Mouse (Mus musculus): ENCODE data around the gene Ppp1r3c. TPM values are rescaled to one million over a fixed set of nuclear protein-coding genes. Genes with fewer than 3 reads are reported as not detected.

The Ppp1r3c gene
- polyA plus RNA-seq, 1 experiment from 2014 or later = 7.1 TPM

DNA sequence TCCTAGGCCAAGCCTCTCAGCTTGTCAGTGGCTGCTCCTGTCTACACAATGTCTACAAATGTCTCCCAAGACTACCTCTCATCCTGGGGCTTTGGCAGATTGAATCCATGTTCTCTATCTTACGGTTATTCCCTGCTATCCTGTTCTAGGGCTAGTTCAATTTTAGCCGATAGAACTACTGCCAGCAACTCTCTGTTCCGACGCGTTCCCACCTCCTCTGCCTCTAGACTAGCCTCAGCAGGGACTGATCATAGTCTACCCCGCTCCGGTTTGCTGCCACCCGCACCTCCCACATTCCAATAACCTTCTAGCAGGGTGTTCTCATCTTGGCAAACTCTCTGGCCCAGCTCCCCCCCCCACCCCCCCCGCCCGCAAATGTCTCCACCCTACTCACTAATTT, 20.9 kb downstream of the Ppp1r3c start:
- Histone ChIP-seq H3K36me3 (ENCODE audit: control insufficient read depth, insufficient read depth, low read length) (no peaks in the 10 kb centered on the region), H3K4me3 (ENCODE audit: low read depth, low read length) (no peak overlapping the region), H3K9ac (ENCODE audit: low read length) (no peak overlapping the region), H3K4me1 (replicated peaks; ENCODE audit: control insufficient read depth, insufficient read depth) (no peaks in the 10 kb centered on the region), H3K9me3 (ENCODE audit: control insufficient read depth, low read length) (no peaks in the 10 kb centered on the region), H3K27me3 (ENCODE audit: control insufficient read depth, insufficient read depth, low read length) (no peaks in the 10 kb centered on the region), H3K27ac (replicated peaks) (no peak overlapping the region), H3K4me2 (replicated peaks; ENCODE audit: low read depth) (no peak overlapping the region)
- ATAC-seq (ENCODE audit: low FRiP score, low TSS enrichment) (no peak), DNase-seq (ENCODE audit: low spot score) (no peak)
- no peak for TF ChIP-seq EP300 (optimal IDR thresholded peaks at IDR 0.05)
- TF ChIP-seq CTCF (IDR thresholded peaks at IDR 0.05; ENCODE audit: low read depth) = no peak
- WGBS = 94% methylated on average over 10 of the region's 10 CpGs

DNA sequence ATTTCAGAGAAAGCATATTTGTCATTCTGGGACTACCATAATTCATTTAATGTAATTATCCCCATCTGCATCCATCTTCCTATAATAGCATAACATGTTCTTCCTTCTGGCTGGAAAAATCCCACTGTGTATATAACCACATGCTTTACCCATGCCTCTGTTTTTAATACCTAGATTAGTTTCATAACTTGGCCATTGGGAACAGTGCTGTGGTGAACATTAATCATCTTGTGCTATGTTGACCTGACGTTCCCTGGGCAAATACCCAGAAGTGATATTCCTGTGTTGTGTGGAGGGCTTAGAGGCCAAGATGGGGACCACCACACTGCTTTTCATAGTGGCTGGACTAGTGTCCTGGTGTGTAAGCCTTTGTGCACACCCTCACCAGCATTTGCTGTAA, 22.0 kb downstream of the Ppp1r3c start:
- no peak for DNase-seq (ENCODE audit: low spot score)
- H3K4me3 ChIP-seq (ENCODE audit: low read depth, low read length) = no peak overlapping the region
- H3K36me3 ChIP-seq (ENCODE audit: control insufficient read depth, insufficient read depth, low read length) = no peaks in the 10 kb centered on the region
- no peak overlapping the region for H3K27ac ChIP-seq (replicated peaks)
- TF ChIP-seq CTCF (IDR thresholded peaks at IDR 0.05; ENCODE audit: low read depth) = no peak
- no peak for TF ChIP-seq EP300 (optimal IDR thresholded peaks at IDR 0.05)
- no peak overlapping the region for H3K9ac ChIP-seq (ENCODE audit: low read length)
- H3K9me3 ChIP-seq (ENCODE audit: control insufficient read depth, low read length) = no peaks in the 10 kb centered on the region
- no peaks in the 10 kb centered on the region for H3K4me1 ChIP-seq (replicated peaks; ENCODE audit: control insufficient read depth, insufficient read depth)
- no peaks in the 10 kb centered on the region for H3K27me3 ChIP-seq (ENCODE audit: control insufficient read depth, insufficient read depth, low read length)
- WGBS = 20% methylated on average over 1 of the region's 1 CpGs
- H3K4me2 ChIP-seq (replicated peaks; ENCODE audit: low read depth) = no peak overlapping the region
- peak; percentile 80 for ATAC-seq (ENCODE audit: low FRiP score, low TSS enrichment)

DNA sequence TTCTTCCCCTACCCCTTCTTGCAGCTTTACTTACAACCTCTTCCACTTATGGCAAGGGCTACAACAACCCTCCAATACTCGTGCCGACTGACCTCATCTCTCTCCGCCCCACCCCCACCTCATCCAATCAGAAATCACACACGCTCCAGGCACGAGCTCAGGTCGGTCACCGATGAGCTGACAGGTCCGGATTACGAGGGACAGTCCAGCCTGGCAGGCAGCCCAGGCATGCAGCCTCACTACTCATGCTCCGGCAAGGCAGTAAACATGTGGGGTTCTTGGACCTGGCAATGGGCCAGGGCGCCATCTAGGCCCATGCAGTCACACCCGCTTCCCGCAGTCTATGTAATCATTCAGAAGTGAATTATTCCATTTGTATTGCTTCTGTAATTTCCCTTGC, 23.4 kb downstream of the Ppp1r3c start:
- H3K4me2 ChIP-seq (replicated peaks; ENCODE audit: low read depth) = no peak overlapping the region
- no peaks in the 10 kb centered on the region for H3K9me3 ChIP-seq (ENCODE audit: control insufficient read depth, low read length)
- no peaks in the 10 kb centered on the region for H3K27me3 ChIP-seq (ENCODE audit: control insufficient read depth, insufficient read depth, low read length)
- H3K4me3 ChIP-seq (ENCODE audit: low read depth, low read length) = no peak overlapping the region
- peak; percentile 40 for DNase-seq (ENCODE audit: low spot score)
- H3K4me1 ChIP-seq (replicated peaks; ENCODE audit: control insufficient read depth, insufficient read depth) = no peaks in the 10 kb centered on the region
- no peak overlapping the region for H3K9ac ChIP-seq (ENCODE audit: low read length)
- no peaks in the 10 kb centered on the region for H3K36me3 ChIP-seq (ENCODE audit: control insufficient read depth, insufficient read depth, low read length)
- TF ChIP-seq CTCF (IDR thresholded peaks at IDR 0.05; ENCODE audit: low read depth) = no peak
- WGBS = 34% methylated on average over 13 of the region's 13 CpGs
- H3K27ac ChIP-seq (replicated peaks) = no peak overlapping the region
- no peak for ATAC-seq (ENCODE audit: low FRiP score, low TSS enrichment)

DNA sequence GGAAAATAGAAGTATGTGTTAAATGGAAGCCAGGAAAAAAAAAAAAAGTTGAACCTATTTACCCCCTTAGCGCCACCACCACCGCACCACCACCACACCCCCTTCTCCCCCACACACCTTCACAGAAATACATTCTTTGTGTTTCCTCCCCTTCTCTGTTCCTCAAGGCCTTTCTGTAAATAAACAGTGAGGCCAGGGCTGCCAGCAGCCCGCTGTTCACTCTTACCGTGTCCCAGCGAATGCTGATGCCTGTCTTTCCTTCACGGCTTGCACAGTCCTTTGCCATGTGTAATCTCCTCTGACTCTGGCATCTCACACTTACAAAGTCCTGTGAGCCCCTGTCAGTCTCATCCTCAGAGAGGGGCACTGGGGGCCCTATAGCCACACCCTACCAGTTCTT, 30.3 kb downstream of the Ppp1r3c start:
- no peaks in the 10 kb centered on the region for H3K4me1 ChIP-seq (replicated peaks; ENCODE audit: control insufficient read depth, insufficient read depth)
- DNase-seq (ENCODE audit: low spot score) = peak; percentile 23
- peak overlapping the region; percentile 75 for H3K27ac ChIP-seq (replicated peaks)

DNA sequence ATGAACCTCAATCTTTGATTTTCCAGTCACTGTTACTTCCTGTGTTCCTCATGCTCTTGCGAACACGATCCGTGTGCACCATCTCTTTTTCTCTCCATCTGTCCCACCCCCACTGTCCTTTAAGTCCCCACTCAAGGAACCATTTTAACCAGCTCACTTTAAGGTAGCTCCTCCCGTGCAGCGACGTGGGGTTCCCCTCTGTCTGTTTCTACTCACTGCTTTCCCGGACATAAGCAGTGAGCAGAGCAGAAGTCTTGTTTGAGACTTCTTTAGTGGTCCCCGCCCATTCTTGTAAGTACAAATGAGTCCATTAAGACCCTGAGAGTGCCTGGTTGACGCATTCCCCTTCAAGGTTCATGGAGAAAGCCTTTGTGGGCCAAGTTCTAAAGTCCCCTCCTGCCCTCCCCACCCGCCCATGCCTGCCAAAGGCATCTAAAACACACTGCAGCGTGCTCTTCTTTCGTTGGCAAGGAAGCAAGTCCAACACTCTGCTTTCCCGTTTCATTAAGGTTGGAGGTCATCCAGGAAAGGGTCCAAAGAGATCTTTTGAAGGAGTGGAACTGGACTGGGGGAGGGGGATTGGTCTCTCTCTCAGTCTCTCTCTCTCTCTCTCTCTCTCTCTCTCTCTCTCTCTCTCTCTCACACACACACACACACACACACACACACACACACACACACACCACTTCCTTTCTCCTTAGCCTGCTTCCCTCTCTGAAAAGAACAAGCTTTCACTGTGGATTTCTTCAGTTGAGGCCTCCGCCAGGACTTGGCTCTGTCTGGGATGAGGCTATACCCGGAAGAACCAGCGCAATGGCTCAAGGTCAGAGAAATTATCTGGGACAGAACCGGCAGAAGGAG, 30.9 kb downstream of the Ppp1r3c start:
- no peak for TF ChIP-seq CTCF (IDR thresholded peaks at IDR 0.05; ENCODE audit: low read depth)
- TF ChIP-seq EP300 (optimal IDR thresholded peaks at IDR 0.05) = peak; percentile 39
- WGBS = 32% methylated on average over 17 of the region's 17 CpGs

More for the DNA sequence above, 30.3 kb downstream of the Ppp1r3c start:
- no peak overlapping the region for H3K9ac ChIP-seq (ENCODE audit: low read length)
- H3K36me3 ChIP-seq (ENCODE audit: control insufficient read depth, insufficient read depth, low read length) = no peaks in the 10 kb centered on the region
- TF ChIP-seq CTCF (IDR thresholded peaks at IDR 0.05; ENCODE audit: low read depth) (no peak), EP300 (optimal IDR thresholded peaks at IDR 0.05) (no peak)
- peak; percentile 53 for ATAC-seq (ENCODE audit: low FRiP score, low TSS enrichment)
- H3K4me3 ChIP-seq (ENCODE audit: low read depth, low read length) = no peak overlapping the region
- 0 out of 2 replicates have a peak overlapping the region, but pooled peaks have one; percentile 18 for H3K4me2 ChIP-seq (replicated peaks; ENCODE audit: low read depth)
- WGBS = 32% methylated on average over 6 of the region's 6 CpGs
- H3K9me3 ChIP-seq (ENCODE audit: control insufficient read depth, low read length) = no peaks in the 10 kb centered on the region
- no peaks in the 10 kb centered on the region for H3K27me3 ChIP-seq (ENCODE audit: control insufficient read depth, insufficient read depth, low read length)

DNA sequence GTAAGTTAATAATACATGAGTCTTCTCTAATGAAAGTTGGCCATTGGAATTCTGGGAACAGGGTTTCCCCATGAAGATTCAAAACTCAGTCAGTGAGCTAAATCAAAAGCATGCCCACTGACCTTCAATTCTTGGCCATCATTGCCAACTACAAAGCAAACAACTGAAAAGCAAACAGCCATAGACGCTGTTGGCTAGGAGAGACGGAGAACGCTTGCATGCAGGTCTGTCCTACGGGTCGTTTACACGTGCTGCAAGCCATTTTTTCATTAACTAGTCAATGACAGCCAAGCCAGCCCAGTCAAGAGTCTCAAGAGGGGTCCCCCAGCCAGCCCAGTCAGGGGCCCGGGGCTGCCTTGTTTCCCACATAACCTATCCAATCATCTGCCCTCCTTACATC, 31.7 kb downstream of the Ppp1r3c start:
- no peak for TF ChIP-seq EP300 (optimal IDR thresholded peaks at IDR 0.05)
- no peak for TF ChIP-seq CTCF (IDR thresholded peaks at IDR 0.05; ENCODE audit: low read depth)
- H3K36me3 ChIP-seq (ENCODE audit: control insufficient read depth, insufficient read depth, low read length) = no peaks in the 10 kb centered on the region
- 62% methylated on average over 7 of the region's 7 CpGs for WGBS
- no peaks in the 10 kb centered on the region for H3K27me3 ChIP-seq (ENCODE audit: control insufficient read depth, insufficient read depth, low read length)
- DNase-seq (ENCODE audit: low spot score) = peak; percentile 24
- H3K4me2 ChIP-seq (replicated peaks; ENCODE audit: low read depth) = no peak overlapping the region
- 0 out of 2 replicates have a peak, but pooled peaks cover 3% of the 10 kb centered on the region for H3K4me1 ChIP-seq (replicated peaks; ENCODE audit: control insufficient read depth, insufficient read depth)
- ATAC-seq (ENCODE audit: low FRiP score, low TSS enrichment) = no peak
- peak overlapping the region; percentile 75; the same call in 1 of the 2 replicates for H3K27ac ChIP-seq (replicated peaks)
- no peak overlapping the region for H3K4me3 ChIP-seq (ENCODE audit: low read depth, low read length)
- no peaks in the 10 kb centered on the region for H3K9me3 ChIP-seq (ENCODE audit: control insufficient read depth, low read length)
- no peak overlapping the region for H3K9ac ChIP-seq (ENCODE audit: low read length)

More for the DNA sequence above, 30.9 kb downstream of the Ppp1r3c start:
- Histone ChIP-seq H3K36me3 (ENCODE audit: control insufficient read depth, insufficient read depth, low read length) (no peaks in the 10 kb centered on the region), H3K4me1 (replicated peaks; ENCODE audit: control insufficient read depth, insufficient read depth) (0 out of 2 replicates have a peak, but pooled peaks cover 3% of the 10 kb centered on the region), H3K9me3 (ENCODE audit: control insufficient read depth, low read length) (no peaks in the 10 kb centered on the region), H3K27ac (replicated peaks) (peak overlapping the region; percentile 75), H3K4me2 (replicated peaks; ENCODE audit: low read depth) (0 out of 2 replicates have a peak overlapping the region, but pooled peaks have one; percentile 14), H3K4me3 (ENCODE audit: low read depth, low read length) (no peak overlapping the region), H3K9ac (ENCODE audit: low read length) (no peak overlapping the region), H3K27me3 (ENCODE audit: control insufficient read depth, insufficient read depth, low read length) (no peaks in the 10 kb centered on the region)
- DNase-seq (ENCODE audit: low spot score) = peak; percentile 42
- ATAC-seq (ENCODE audit: low FRiP score, low TSS enrichment) = peak; percentile 78
